Mouse (Mus musculus): ENCODE results near the gene Eif2b4. TPM values are rescaled to one million over a fixed set of nuclear protein-coding genes. Genes with fewer than 3 reads are reported as not detected.
A peak's percentile ranks its signal among the peaks of the same experiment; 100 is the strongest.

Gene Eif2b4
- polyA plus RNA-seq, 1 experiment from 2014 or later: 63.9 TPM

DNA sequence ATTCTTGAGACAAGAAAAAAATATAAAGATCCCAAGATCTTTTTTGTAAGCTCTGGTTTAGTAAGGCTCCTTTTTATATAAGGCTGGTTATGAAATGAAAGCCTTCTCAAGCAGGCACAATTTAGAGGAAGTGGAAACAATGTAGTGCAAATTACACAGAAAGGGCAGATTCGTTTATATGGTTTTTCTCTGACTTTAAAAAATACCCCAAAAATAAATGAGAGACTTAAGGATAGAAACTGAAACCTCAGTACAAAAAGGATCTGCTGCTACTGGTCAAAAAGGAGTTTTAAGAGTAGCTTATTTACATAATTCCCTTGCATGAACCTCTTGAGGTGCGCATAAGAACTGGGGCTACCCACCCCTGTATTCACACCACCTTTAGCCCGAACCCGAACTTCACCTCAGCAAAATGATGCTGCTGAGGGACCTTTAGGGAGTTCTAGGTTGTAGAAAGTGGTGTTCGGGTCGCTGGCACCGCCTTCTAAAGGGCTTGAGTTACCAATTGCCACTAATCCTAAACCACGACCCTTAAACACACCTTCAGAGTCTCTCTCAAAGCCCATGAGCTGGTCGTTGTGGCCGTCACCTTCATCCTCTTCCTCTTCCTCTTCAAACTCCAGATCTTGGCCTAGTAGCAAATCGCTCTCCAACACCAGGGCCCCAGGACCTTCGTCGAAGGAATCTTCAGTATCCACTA, 8.0 kb upstream of the Eif2b4 start:
- no peaks in the 10 kb centered on the region for H3K27me3 ChIP-seq (ENCODE audit: control insufficient read depth, insufficient read depth, low read length)
- peak overlapping the region; percentile 88 for H3K9ac ChIP-seq (ENCODE audit: low read length)
- H3K27ac ChIP-seq (ENCODE audit: low read depth, low read length): peak overlapping the region; percentile 74
- peaks cover 12% of the 10 kb centered on the region for H3K4me1 ChIP-seq (ENCODE audit: control insufficient read depth, insufficient read depth, low read length)
- H3K36me3 ChIP-seq (ENCODE audit: control insufficient read depth, insufficient read depth, low read length): peaks cover 29% of the 10 kb centered on the region
- peak overlapping the region; percentile 63 for H3K4me2 ChIP-seq
- peaks cover 4% of the 10 kb centered on the region for H3K9me3 ChIP-seq (ENCODE audit: control insufficient read depth, low read length)
- ATAC-seq (ENCODE audit: low FRiP score): no peak
- DNase-seq (ENCODE audit: low spot score, missing footprints): peak; percentile 44
- peak overlapping the region; percentile 76 for H3K4me3 ChIP-seq (ENCODE audit: low read depth, low read length)
- 20% methylated on average over 13 of the region's 13 CpGs for WGBS

DNA sequence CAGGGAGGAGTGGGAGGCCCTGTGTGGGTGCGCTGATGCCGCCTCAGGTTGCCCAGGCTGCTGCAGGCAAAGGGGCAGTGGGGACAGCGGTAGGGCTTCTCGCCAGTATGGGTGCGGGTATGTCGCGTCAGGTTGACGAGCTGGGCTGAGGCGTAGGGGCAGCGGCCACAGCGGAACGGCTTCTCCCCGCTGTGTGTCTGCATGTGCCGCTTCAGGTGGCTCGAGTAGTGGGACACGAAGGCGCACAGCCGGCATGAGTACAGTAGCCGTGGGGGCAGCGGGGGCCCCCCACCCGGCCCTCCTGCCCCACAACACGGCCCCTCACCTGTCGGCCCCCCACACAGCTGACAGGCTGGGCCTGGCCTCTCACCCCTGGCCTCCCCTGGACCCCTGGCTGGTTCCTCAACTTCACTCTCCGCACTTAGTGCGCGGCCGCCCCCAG, 7.1 kb upstream of the Eif2b4 start:
- Histone ChIP-seq H3K9me3 (ENCODE audit: control insufficient read depth, low read length) (peaks cover 4% of the 10 kb centered on the region), H3K4me1 (ENCODE audit: control insufficient read depth, insufficient read depth, low read length) (peaks cover 12% of the 10 kb centered on the region), H3K36me3 (ENCODE audit: control insufficient read depth, insufficient read depth, low read length) (peaks cover 30% of the 10 kb centered on the region), H3K9ac (ENCODE audit: low read length) (0 out of 2 replicates have a peak overlapping the region, but pooled peaks have one; percentile 21), H3K4me3 (ENCODE audit: low read depth, low read length) (0 out of 2 replicates have a peak overlapping the region, but pooled peaks have one; percentile 1), H3K27ac (ENCODE audit: low read depth, low read length) (no peak overlapping the region), H3K4me2 (no peak overlapping the region), H3K27me3 (ENCODE audit: control insufficient read depth, insufficient read depth, low read length) (no peaks in the 10 kb centered on the region)
- WGBS: 89% methylated on average over 27 of the region's 27 CpGs
- DNase-seq (ENCODE audit: low spot score, missing footprints): no peak
- no peak for ATAC-seq (ENCODE audit: low FRiP score)

DNA sequence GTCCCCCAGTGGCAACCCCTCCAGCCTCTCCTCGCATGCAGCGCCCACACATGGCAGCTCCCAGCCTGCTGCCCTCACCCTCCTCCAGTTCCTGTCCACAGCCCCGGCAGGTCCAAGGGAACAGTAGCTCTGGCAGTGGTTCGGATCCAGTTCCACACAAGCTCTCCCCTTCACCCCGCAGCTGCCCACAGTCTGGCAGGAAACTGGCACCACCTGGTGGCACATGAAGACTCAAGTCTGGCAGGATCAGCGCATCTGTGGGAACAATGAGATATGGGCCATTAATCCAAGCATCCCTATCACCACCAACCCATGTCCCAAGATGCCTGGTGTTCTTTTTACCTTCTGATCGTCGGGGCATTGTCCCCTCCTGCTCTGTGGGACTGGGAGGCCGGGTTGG, 6.7 kb upstream of the Eif2b4 start:
- ATAC-seq (ENCODE audit: low FRiP score): no peak
- H3K4me1 ChIP-seq (ENCODE audit: control insufficient read depth, insufficient read depth, low read length): peaks cover 12% of the 10 kb centered on the region
- no peak overlapping the region for H3K4me3 ChIP-seq (ENCODE audit: low read depth, low read length)
- H3K36me3 ChIP-seq (ENCODE audit: control insufficient read depth, insufficient read depth, low read length): peaks cover 33% of the 10 kb centered on the region
- peak; percentile 80 for DNase-seq (ENCODE audit: low spot score, missing footprints)
- no peak overlapping the region for H3K4me2 ChIP-seq
- H3K9me3 ChIP-seq (ENCODE audit: control insufficient read depth, low read length): peaks cover 4% of the 10 kb centered on the region
- no peak overlapping the region for H3K27ac ChIP-seq (ENCODE audit: low read depth, low read length)
- 85% methylated on average over 9 of the region's 9 CpGs for WGBS
- H3K9ac ChIP-seq (ENCODE audit: low read length): no peak overlapping the region
- H3K27me3 ChIP-seq (ENCODE audit: control insufficient read depth, insufficient read depth, low read length): no peaks in the 10 kb centered on the region

DNA sequence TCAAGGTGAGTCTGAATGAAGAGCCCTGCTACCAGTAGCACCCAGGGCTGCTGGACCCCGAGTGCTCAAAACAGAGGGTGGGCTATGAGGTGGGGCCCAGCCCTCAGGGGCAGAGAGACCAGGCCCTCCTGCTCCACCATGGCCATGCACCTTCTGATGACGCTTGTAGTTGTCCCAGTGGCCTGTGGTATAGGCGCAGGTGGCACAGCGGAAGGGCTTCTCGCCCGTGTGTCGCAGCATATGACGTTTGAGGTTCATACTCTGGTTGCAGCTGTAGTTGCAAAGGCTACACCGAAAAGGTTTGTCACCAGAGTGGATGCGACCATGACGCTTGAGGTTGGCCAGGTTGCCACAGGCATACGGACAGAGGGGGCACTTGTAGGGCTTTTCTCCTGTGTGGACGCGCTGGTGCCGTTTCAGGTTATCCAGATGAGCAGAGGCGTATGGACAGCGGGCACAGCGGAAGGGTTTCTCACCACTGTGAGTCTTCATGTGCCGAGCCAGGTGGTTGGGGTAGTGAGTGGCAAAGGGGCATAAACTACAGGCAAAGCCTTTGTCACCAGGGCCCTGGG, 6.2 kb upstream of the Eif2b4 start:
- DNase-seq (ENCODE audit: low spot score, missing footprints): peak; percentile 74
- Histone ChIP-seq H3K36me3 (ENCODE audit: control insufficient read depth, insufficient read depth, low read length) (peaks cover 33% of the 10 kb centered on the region), H3K4me3 (ENCODE audit: low read depth, low read length) (no peak overlapping the region)

GRCm38 (mm10) chr5:31198616-31199320, 5.5 kb upstream of the Eif2b4 start:
- Histone ChIP-seq H3K27me3 (ENCODE audit: control insufficient read depth, insufficient read depth, low read length) (no peaks in the 10 kb centered on the region), H3K4me3 (ENCODE audit: low read depth, low read length) (no peak overlapping the region), H3K27ac (ENCODE audit: low read depth, low read length) (no peak overlapping the region), H3K9me3 (ENCODE audit: control insufficient read depth, low read length) (peaks cover 4% of the 10 kb centered on the region), H3K4me2 (no peak overlapping the region), H3K36me3 (ENCODE audit: control insufficient read depth, insufficient read depth, low read length) (peaks cover 33% of the 10 kb centered on the region), H3K4me1 (ENCODE audit: control insufficient read depth, insufficient read depth, low read length) (peaks cover 19% of the 10 kb centered on the region), H3K9ac (ENCODE audit: low read length) (no peak overlapping the region)
- ATAC-seq (ENCODE audit: low FRiP score) (no peak), DNase-seq (ENCODE audit: low spot score, missing footprints) (peak; percentile 81)
- 87% methylated on average over 5 of the region's 5 CpGs for WGBS

More for the DNA sequence above, 6.2 kb upstream of the Eif2b4 start:
- WGBS: 95% methylated on average over 19 of the region's 19 CpGs
- H3K4me1 ChIP-seq (ENCODE audit: control insufficient read depth, insufficient read depth, low read length): peaks cover 13% of the 10 kb centered on the region
- H3K9ac ChIP-seq (ENCODE audit: low read length): no peak overlapping the region
- ATAC-seq (ENCODE audit: low FRiP score): no peak
- H3K27me3 ChIP-seq (ENCODE audit: control insufficient read depth, insufficient read depth, low read length): no peaks in the 10 kb centered on the region
- H3K27ac ChIP-seq (ENCODE audit: low read depth, low read length): no peak overlapping the region
- peaks cover 4% of the 10 kb centered on the region for H3K9me3 ChIP-seq (ENCODE audit: control insufficient read depth, low read length)
- no peak overlapping the region for H3K4me2 ChIP-seq

DNA sequence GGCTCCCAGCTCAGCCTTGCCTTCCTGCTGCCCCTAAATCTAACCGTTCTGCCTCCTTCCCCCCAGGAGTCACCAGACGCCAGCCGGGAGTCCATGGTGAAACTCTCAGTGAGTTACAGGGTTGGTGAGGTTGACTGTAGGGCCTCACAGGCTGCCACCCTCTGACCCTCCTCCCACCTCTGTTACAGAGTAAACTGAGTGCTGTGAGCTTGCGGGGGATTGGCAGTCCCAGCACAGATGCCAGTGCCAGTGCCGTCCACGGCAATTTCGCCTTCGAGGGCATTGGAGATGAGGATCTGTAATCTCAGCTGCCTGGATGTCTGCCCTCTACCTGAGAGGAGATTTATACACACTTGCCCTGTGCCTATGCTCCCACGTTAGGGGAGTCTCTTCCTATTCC, 4.9 kb upstream of the Eif2b4 start:
- Histone ChIP-seq H3K9ac (ENCODE audit: low read length) (no peak overlapping the region), H3K4me2 (no peak overlapping the region), H3K4me3 (ENCODE audit: low read depth, low read length) (no peak overlapping the region), H3K4me1 (ENCODE audit: control insufficient read depth, insufficient read depth, low read length) (peaks cover 20% of the 10 kb centered on the region), H3K9me3 (ENCODE audit: control insufficient read depth, low read length) (peaks cover 4% of the 10 kb centered on the region), H3K27ac (ENCODE audit: low read depth, low read length) (no peak overlapping the region), H3K36me3 (ENCODE audit: control insufficient read depth, insufficient read depth, low read length) (peaks cover 33% of the 10 kb centered on the region), H3K27me3 (ENCODE audit: control insufficient read depth, insufficient read depth, low read length) (no peaks in the 10 kb centered on the region)
- ATAC-seq (ENCODE audit: low FRiP score) (no peak), DNase-seq (ENCODE audit: low spot score, missing footprints) (peak; percentile 81)
- WGBS: 90% methylated on average over 9 of the region's 9 CpGs

GRCm38 (mm10) chr5:31197072-31197471, 3.8 kb upstream of the Eif2b4 start:
- no peaks in the 10 kb centered on the region for H3K27me3 ChIP-seq (ENCODE audit: control insufficient read depth, insufficient read depth, low read length)
- H3K27ac ChIP-seq (ENCODE audit: low read depth, low read length): no peak overlapping the region
- peaks cover 33% of the 10 kb centered on the region for H3K36me3 ChIP-seq (ENCODE audit: control insufficient read depth, insufficient read depth, low read length)
- WGBS: 96% methylated on average over 12 of the region's 12 CpGs
- no peak overlapping the region for H3K4me3 ChIP-seq (ENCODE audit: low read depth, low read length)
- peaks cover 17% of the 10 kb centered on the region for H3K4me1 ChIP-seq (ENCODE audit: control insufficient read depth, insufficient read depth, low read length)
- H3K9me3 ChIP-seq (ENCODE audit: control insufficient read depth, low read length): peaks cover 4% of the 10 kb centered on the region
- peak; percentile 28 for DNase-seq (ENCODE audit: low spot score, missing footprints)
- H3K4me2 ChIP-seq: no peak overlapping the region
- no peak overlapping the region for H3K9ac ChIP-seq (ENCODE audit: low read length)
- ATAC-seq (ENCODE audit: low FRiP score): no peak

DNA sequence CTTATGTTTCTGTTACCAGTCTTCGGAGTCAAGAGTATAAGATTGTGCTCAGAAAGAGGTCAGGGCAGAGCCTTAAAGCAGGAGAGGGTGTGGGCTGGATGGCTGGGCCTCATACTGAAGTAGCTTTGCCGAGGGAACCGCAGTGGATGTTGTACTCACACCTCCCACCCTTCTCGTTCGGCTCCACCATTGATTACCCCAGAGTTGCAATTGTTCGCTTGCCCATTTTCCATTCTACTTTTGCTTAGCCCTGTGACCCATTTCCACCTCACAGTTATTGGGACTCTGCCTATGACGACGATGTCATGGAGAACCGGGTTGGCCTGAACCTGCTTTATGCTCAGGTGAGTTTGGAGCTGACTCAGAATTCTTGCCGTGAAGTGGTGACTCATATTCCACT, 3.0 kb upstream of the Eif2b4 start:
- Histone ChIP-seq H3K36me3 (ENCODE audit: control insufficient read depth, insufficient read depth, low read length) (peaks cover 33% of the 10 kb centered on the region), H3K4me3 (ENCODE audit: low read depth, low read length) (no peak overlapping the region), H3K9ac (ENCODE audit: low read length) (no peak overlapping the region), H3K27me3 (ENCODE audit: control insufficient read depth, insufficient read depth, low read length) (no peaks in the 10 kb centered on the region), H3K9me3 (ENCODE audit: control insufficient read depth, low read length) (peaks cover 4% of the 10 kb centered on the region), H3K4me1 (ENCODE audit: control insufficient read depth, insufficient read depth, low read length) (peaks cover 20% of the 10 kb centered on the region), H3K27ac (ENCODE audit: low read depth, low read length) (no peak overlapping the region), H3K4me2 (no peak overlapping the region)
- DNase-seq (ENCODE audit: low spot score, missing footprints) (peak; percentile 67), ATAC-seq (ENCODE audit: low FRiP score) (no peak)
- 94% methylated on average over 10 of the region's 10 CpGs for WGBS

- no peak overlapping the region for H3K27ac ChIP-seq (ENCODE audit: low read depth, low read length)
- H3K4me2 ChIP-seq: no peak overlapping the region
- H3K9me3 ChIP-seq (ENCODE audit: control insufficient read depth, low read length): peaks cover 4% of the 10 kb centered on the region
- no peak overlapping the region for H3K4me3 ChIP-seq (ENCODE audit: low read depth, low read length)
- peak; percentile 31 for DNase-seq (ENCODE audit: low spot score, missing footprints)
- peaks cover 34% of the 10 kb centered on the region for H3K36me3 ChIP-seq (ENCODE audit: control insufficient read depth, insufficient read depth, low read length)
- H3K9ac ChIP-seq (ENCODE audit: low read length): no peak overlapping the region
- peaks cover 19% of the 10 kb centered on the region for H3K4me1 ChIP-seq (ENCODE audit: control insufficient read depth, insufficient read depth, low read length)
- no peaks in the 10 kb centered on the region for H3K27me3 ChIP-seq (ENCODE audit: control insufficient read depth, insufficient read depth, low read length)
- no peak for ATAC-seq (ENCODE audit: low FRiP score)
- 94% methylated on average over 4 of the region's 4 CpGs for WGBS
These were observed 2.4 kb upstream of the Eif2b4 start for GRCm38 (mm10) chr5:31195671-31196070.

Measured in midbrain, embryonic 11.5 days (tissue).